Mouse (Mus musculus) neural tube, embryonic 14.5 days (tissue): ENCODE data around the gene Tshz2. TPM values are rescaled to one million over a fixed set of nuclear protein-coding genes. Genes with fewer than 3 reads are reported as not detected.

Experiments
- ATAC-seq: fragments of 200-750 bp; cut with Nextera tagmentation; 2 replicates; pipeline ENCODE4 v1.8.0; 2017; ENCODE audit warnings: low read depth, mild to moderate bottlenecking, moderate TSS enrichment, moderate library complexity
- H3K27ac ChIP-seq: fragments of 300-500 bp; sonication (generic); 2 replicates; pipeline ENCODE4 v1.5.1; 2014; ENCODE audit warnings: low read depth, mild to moderate bottlenecking, control low read depth, low read length, moderate library complexity, mixed read lengths
- H3K27me3 ChIP-seq: fragments of 300-500 bp; sonication (generic); 2 replicates; pipeline ENCODE4 v1.6.1; 2014; ENCODE audit warnings: low read length; ENCODE audit not compliant: control insufficient read depth, insufficient read depth
- H3K36me3 ChIP-seq: fragments of 300-500 bp; sonication (generic); 2 replicates; pipeline ENCODE4 v1.6.1; 2014; ENCODE audit warnings: low read length, mixed read lengths; ENCODE audit not compliant: control insufficient read depth, insufficient read depth
- H3K4me1 ChIP-seq: fragments of 300-500 bp; sonication (generic); 2 replicates; pipeline ENCODE4 v1.6.1; 2014; ENCODE audit warnings: low read length; ENCODE audit not compliant: control insufficient read depth, insufficient read depth
- H3K4me2 ChIP-seq: fragments of 300-500 bp; sonication (generic); 2 replicates; pipeline ENCODE4 v1.6.1; 2014; ENCODE audit warnings: mild to moderate bottlenecking, low read depth, low read length, control low read depth
- H3K4me3 ChIP-seq: fragments of 300-500 bp; sonication (generic); 2 replicates; pipeline ENCODE4 v1.5.1; 2014; ENCODE audit warnings: low read depth, low read length, control low read depth, mixed read lengths
- H3K9ac ChIP-seq: fragments of 300-500 bp; sonication (generic); replicated peaks from 2 replicates; pipeline ENCODE4 v1.6.1; 2014; ENCODE audit warnings: low read depth, mild to moderate bottlenecking, control low read depth, low read length, mixed read lengths
- H3K9me3 ChIP-seq: fragments of 300-500 bp; sonication (generic); 2 replicates; pipeline ENCODE4 v1.6.1; 2016; ENCODE audit warnings: low read length; ENCODE audit not compliant: control insufficient read depth
- WGBS: fragments of 180-500 bp; shearing (Covaris S2); extraction: QIAGEN DNeasy Blood & Tissue Kit; methylation state at CpG from one replicate; pipeline ENCODE4 v1.1.7; 2014; 5-methylcytosine and 5-hydroxymethylcytosine counted together
- polyA plus RNA-seq: library from polyadenylated mRNA; unstranded; fragments of >200 nt; fragmentation: Nextera tagmentation; extraction: Ambion mirVana; gene quantifications from 2 replicates; pipeline ENCODE4 v1.2.1, GENCODE M21; 2014

The Tshz2 gene
- polyA plus RNA-seq, 1 experiment from 2014 or later = 54.5 TPM

DNA sequence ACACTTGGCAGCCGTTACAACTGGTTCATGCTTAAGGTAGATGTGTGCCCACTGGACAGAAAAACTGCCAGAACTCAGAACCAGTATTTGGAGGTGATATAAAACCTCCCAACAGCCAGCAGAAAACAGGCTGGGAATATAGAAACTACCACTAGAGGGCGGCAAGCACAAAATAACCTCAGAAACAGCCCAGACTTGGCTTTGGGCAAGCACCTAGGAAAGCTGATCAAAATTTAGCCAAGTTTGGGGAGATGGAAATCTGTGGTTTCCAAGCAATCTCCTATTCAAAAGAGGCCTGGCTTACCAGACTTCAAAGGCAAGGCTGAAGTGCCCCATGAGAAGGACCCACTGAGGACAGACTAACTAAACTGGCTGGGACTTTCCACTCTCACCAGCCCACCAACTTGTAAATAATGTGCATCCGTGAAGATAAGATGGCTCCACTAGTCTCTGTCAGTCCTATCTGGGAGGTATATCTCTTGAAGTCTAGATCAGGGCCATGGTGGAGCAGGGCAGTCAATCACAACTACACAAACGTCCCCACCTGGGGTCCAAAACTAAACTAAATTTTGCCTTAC is 484.0 kb downstream of the Tshz2 start:
- no peaks in the 10 kb centered on the region for H3K9me3 ChIP-seq
- H3K4me1 ChIP-seq = 0 out of 2 replicates have a peak, but pooled peaks cover 5% of the 10 kb centered on the region
- H3K4me2 ChIP-seq = no peak overlapping the region
- peaks cover 22% of the 10 kb centered on the region for H3K36me3 ChIP-seq
- no peak overlapping the region for H3K4me3 ChIP-seq
- 51% methylated on average over 4 of the region's 4 CpGs for WGBS
- no peaks in the 10 kb centered on the region for H3K27me3 ChIP-seq
- no peak overlapping the region for H3K9ac ChIP-seq
- H3K27ac ChIP-seq = no peak overlapping the region
- peak; percentile 45 for ATAC-seq

GRCm38 (mm10) chr2:170120139-170121027 is 487.6 kb downstream of the Tshz2 start:
- Histone ChIP-seq H3K4me3 (no peak overlapping the region), H3K27ac (no peak overlapping the region), H3K4me2 (no peak overlapping the region), H3K36me3 (peaks cover 15% of the 10 kb centered on the region), H3K9ac (no peak overlapping the region), H3K9me3 (no peaks in the 10 kb centered on the region), H3K4me1 (0 out of 2 replicates have a peak, but pooled peaks cover 4% of the 10 kb centered on the region), H3K27me3 (no peaks in the 10 kb centered on the region)
- no peak for ATAC-seq
- WGBS = 91% methylated on average over 19 of the region's 19 CpGs

Other genes starting within 250 kb of the Tshz2 start
- gene Gm11011, start 45.3 kb upstream of the Tshz2 start, polyA plus RNA-seq = not detected in 2 replicates